Mouse (Mus musculus) C2C12 (cell line): ENCODE results near the gene Shprh.

Source experiments
- CTCF ChIP-seq: IDR thresholded peaks from one replicate; pipeline ENCODE4 v1.5.1; 2011; ENCODE audit not compliant: control insufficient read depth, insufficient read depth, insufficient read length
- MAX ChIP-seq: IDR thresholded peaks from one replicate; pipeline ENCODE4 v1.6.1; 2011; ENCODE audit warnings: mild to moderate bottlenecking, control low read depth
- USF1 ChIP-seq: IDR thresholded peaks from one replicate; pipeline ENCODE4 v1.6.1; 2011; ENCODE audit warnings: low read depth, mild to moderate bottlenecking, control low read depth, moderate library complexity

DNA sequence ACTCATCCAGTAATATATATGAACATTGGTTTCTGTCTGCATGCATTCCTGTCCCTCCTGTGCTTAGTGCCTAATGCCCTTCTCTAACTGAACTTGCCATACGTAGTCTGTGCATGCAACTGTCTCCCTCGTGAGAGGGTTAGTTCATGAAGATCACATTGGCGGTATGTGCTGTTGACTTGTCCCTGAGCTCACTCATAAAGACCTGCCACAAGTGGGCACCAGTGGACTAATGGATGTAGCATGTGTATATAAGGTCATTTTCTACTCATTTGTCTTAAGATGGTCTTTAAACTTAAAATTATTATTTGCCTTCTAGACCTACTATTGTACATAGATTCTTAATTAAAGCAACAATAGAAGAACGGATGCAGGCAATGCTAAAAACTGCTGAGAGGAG is 62.8 kb downstream of the Shprh start:
- TF ChIP-seq CTCF, result no peak
- TF ChIP-seq MAX, result no peak
- no peak for TF ChIP-seq USF1
